Mouse (Mus musculus) embryonic fibroblast, embryonic 13.5 days (primary cell): ENCODE data around the gene Ctcfl. TPM values are rescaled to one million over a fixed set of nuclear protein-coding genes. Genes with fewer than 3 reads are reported as not detected.

Source experiments
- H3K27ac ChIP-seq: 2 replicates; pipeline ENCODE4 v1.5.1; 2012; ENCODE audit warnings: low read length, control low read depth, inconsistent platforms; ENCODE audit not compliant: insufficient read depth
- H3K4me1 ChIP-seq: 2 replicates; pipeline ENCODE4 v1.6.1; 2011; ENCODE audit warnings: low read length; ENCODE audit not compliant: control insufficient read depth, insufficient read depth
- H3K4me3 ChIP-seq: 2 replicates; pipeline ENCODE4 v1.5.1; 2011; ENCODE audit warnings: mild to moderate bottlenecking, control low read depth, low read length; ENCODE audit not compliant: insufficient read depth
- CTCF ChIP-seq: IDR thresholded peaks from 2 replicates; pipeline ENCODE4 v1.5.1; 2011; ENCODE audit warnings: mild to moderate bottlenecking, control low read depth, low read length, moderate library complexity, borderline replicate concordance; ENCODE audit not compliant: insufficient read depth
- POLR2A ChIP-seq: IDR thresholded peaks from 2 replicates; pipeline ENCODE4 v1.6.1; 2011; ENCODE audit warnings: low read depth, mild to moderate bottlenecking, control low read depth, low read length, moderate library complexity
- polyA plus RNA-seq: library from polyadenylated mRNA; stranded (reverse); fragments of >200 nt; gene quantifications from 2 replicates; pipeline ENCODE4 v1.2.4, GENCODE M21; 2011; ENCODE audit warnings: low read depth; ENCODE audit not compliant: missing spikeins, insufficient read length

Ctcfl gene
- polyA plus RNA-seq, 1 experiment: not detected

GRCm38 (mm10) chr2:173049231-173049630, 70.1 kb downstream of the Ctcfl start:
- Histone ChIP-seq H3K4me3 (no peak overlapping the region), H3K4me1 (0 out of 2 replicates have a peak, but pooled peaks cover 3% of the 10 kb centered on the region), H3K27ac (no peak overlapping the region)
- TF ChIP-seq CTCF (no peak), POLR2A (no peak)

- Histone ChIP-seq H3K4me1 (0 out of 2 replicates have a peak, but pooled peaks cover 3% of the 10 kb centered on the region), H3K4me3 (no peak overlapping the region), H3K27ac (no peak overlapping the region)
- TF ChIP-seq CTCF (no peak), POLR2A (no peak)
These were observed 71.1 kb downstream of the Ctcfl start for GRCm38 (mm10) chr2:173048041-173048745.

- TF ChIP-seq CTCF (no peak), POLR2A (no peak)
- 0 out of 2 replicates have a peak, but pooled peaks cover 3% of the 10 kb centered on the region for H3K4me1 ChIP-seq
- no peak overlapping the region for H3K4me3 ChIP-seq
- no peak overlapping the region for H3K27ac ChIP-seq
These were observed 71.9 kb downstream of the Ctcfl start for GRCm38 (mm10) chr2:173047471-173047870.

GRCm38 (mm10) chr2:173046582-173047297, 72.6 kb downstream of the Ctcfl start:
- no peak overlapping the region for H3K27ac ChIP-seq
- no peak overlapping the region for H3K4me3 ChIP-seq
- no peak for TF ChIP-seq POLR2A
- no peak for TF ChIP-seq CTCF
- 0 out of 2 replicates have a peak, but pooled peaks cover 3% of the 10 kb centered on the region for H3K4me1 ChIP-seq

GRCm38 (mm10) chr2:173044198-173044970, 74.9 kb downstream of the Ctcfl start:
- no peak overlapping the region for H3K27ac ChIP-seq
- no peak for TF ChIP-seq CTCF
- TF ChIP-seq POLR2A: no peak
- H3K4me3 ChIP-seq: no peak overlapping the region
- 0 out of 2 replicates have a peak, but pooled peaks cover 3% of the 10 kb centered on the region for H3K4me1 ChIP-seq

Other genes with a start within 250 kb of the Ctcfl start
- not detected in 2 replicates for gene Bmp7, start 179.2 kb downstream of the Ctcfl start, polyA plus RNA-seq
- gene Spo11, start 141.8 kb downstream of the Ctcfl start, polyA plus RNA-seq: not detected in 2 replicates
- 54.8 and 57.4 TPM in 2 replicates for gene Rae1, start 119.4 kb downstream of the Ctcfl start, polyA plus RNA-seq
- 7.2 and 10.9 TPM in 2 replicates for gene Rbm38, start 99.0 kb downstream of the Ctcfl start, polyA plus RNA-seq
- not detected in 2 replicates for gene Pck1, start 33.5 kb upstream of the Ctcfl start, polyA plus RNA-seq
- 2.6 and 5.6 TPM in 2 replicates for gene Zbp1, start 99.4 kb upstream of the Ctcfl start, polyA plus RNA-seq
- gene Pmepa1, start 157.0 kb upstream of the Ctcfl start, polyA plus RNA-seq: 141 and 142 TPM in 2 replicates